Mouse (Mus musculus): ENCODE measurements around the gene Magi1. TPM values are rescaled to one million over a fixed set of nuclear protein-coding genes. Genes with fewer than 3 reads are reported as not detected.

Gene Magi1
- total RNA-seq (2023) = 0.41 TPM

DNA sequence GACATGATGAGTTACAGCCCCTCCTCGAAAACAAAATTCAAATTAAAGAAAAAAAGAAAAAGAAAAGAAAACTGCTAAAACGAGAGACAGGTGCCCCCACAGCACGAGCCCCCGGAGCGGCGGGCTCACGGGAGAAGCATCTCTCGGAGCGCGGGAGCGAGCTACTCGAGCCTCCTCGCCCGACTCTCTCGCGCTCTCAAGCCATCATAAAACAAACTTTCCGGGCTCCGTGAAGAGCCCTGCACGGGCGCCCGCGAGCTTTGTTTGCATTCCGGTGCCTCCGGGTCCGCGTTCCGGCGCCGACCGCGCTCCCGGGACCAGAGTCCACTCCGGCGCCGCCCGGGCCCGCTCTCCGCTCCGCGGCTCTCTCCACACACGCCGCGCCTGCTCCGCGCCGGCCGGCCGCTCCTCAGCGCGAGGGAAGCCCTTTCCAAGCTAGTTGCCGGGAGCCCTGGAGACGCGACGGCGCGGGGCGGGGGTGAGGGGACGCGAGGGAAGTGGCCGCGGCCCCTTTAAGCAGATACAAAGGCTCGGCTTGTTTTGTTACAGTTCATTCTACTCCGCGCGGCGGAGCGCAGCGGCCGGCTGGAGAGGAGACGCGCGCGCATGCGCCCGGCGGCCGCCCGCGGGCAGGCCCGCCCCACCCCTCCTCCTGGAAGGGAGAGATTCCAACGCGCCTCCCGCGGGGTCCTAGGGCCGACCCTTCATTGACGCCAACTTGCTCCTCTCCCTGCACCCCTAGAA lies at the start of gene Magi1:
TSS of gene Magi1 (minus strand) at position 600 of the 744 bp plus-strand sequence.

Other genes starting within 250 kb of the Magi1 start
- 16.8 TPM for gene Slc25a26, start 216.4 kb upstream of the Magi1 start, total RNA-seq (2023)